Mouse (Mus musculus) embryonic facial prominence, embryonic 12.5 days (tissue): Measurements from ENCODE around the gene Scgb2b11. TPM values are rescaled to one million over a fixed set of nuclear protein-coding genes. Genes with fewer than 3 reads are reported as not detected.
"Not testable (repeated sequence)": the region's sequence is repeated elsewhere in the genome, so short reads cannot be mapped to it uniquely, and the experiment has no call there.

Experiments
- ATAC-seq: fragments of 200-750 bp; cut with Nextera tagmentation; 2 replicates; pipeline ENCODE4 v1.8.0; 2017; ENCODE audit not compliant: insufficient number of reproducible peaks, insufficient read depth, low FRiP score, low TSS enrichment
- H3K27ac ChIP-seq: fragments of 300-500 bp; sonication (generic); 2 replicates; pipeline ENCODE4 v1.5.1; 2016; ENCODE audit warnings: mild to moderate bottlenecking
- H3K27me3 ChIP-seq: fragments of 300-500 bp; sonication (generic); 2 replicates; pipeline ENCODE4 v1.6.1; 2016; ENCODE audit warnings: mild to moderate bottlenecking, moderate library complexity
- H3K36me3 ChIP-seq: fragments of 300-500 bp; sonication (generic); 2 replicates; pipeline ENCODE4 v1.6.1; 2016; ENCODE audit warnings: mild to moderate bottlenecking
- H3K4me1 ChIP-seq: fragments of 300-500 bp; sonication (generic); 2 replicates; pipeline ENCODE4 v1.6.1; 2016
- H3K4me2 ChIP-seq: fragments of 300-500 bp; sonication (generic); replicated peaks from 2 replicates; pipeline ENCODE4 v1.6.1; 2016; ENCODE audit warnings: mild to moderate bottlenecking, moderate library complexity
- H3K4me3 ChIP-seq: fragments of 300-500 bp; sonication (generic); 2 replicates; pipeline ENCODE4 v1.5.1; 2016; ENCODE audit warnings: mild to moderate bottlenecking
- H3K9ac ChIP-seq: fragments of 300-500 bp; sonication (generic); 2 replicates; pipeline ENCODE4 v1.6.1; 2016; ENCODE audit warnings: mild to moderate bottlenecking, moderate library complexity
- H3K9me3 ChIP-seq: fragments of 300-500 bp; sonication (generic); 2 replicates; pipeline ENCODE4 v1.6.1; 2016; ENCODE audit warnings: mild to moderate bottlenecking, moderate library complexity
- WGBS: fragments of 180-500 bp; shearing (Covaris S2); methylation state at CpG from one replicate; pipeline ENCODE4 v1.1.7; 2016; 5-methylcytosine and 5-hydroxymethylcytosine counted together
- polyA plus RNA-seq: library from polyadenylated mRNA; unstranded; fragments of >200 nt; fragmentation: Nextera tagmentation; extraction: Ambion mirVana; gene quantifications from 2 replicates; pipeline ENCODE4 v1.2.1, GENCODE M21; 2016

The Scgb2b11 gene
- polyA plus RNA-seq, result not detected in 2 replicates

DNA sequence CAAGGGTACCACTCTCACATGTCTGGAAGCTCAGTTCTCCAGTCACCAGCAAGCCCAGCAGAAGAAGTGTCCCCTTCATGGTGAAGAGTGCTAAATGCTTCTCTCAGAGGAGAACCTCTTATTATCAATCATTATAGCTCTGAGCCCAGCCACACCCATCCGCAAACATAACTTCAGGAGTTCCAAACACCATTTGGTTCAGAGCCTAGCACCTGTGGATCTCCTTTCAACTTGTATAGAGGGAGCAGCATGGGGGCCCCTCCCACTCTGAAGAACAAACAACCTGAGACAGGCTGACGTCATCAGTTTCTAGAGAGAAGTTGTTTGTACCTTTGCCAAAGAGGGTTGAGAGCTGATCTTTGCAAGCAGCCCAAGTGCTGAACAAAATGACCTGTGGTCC is at the start of gene Scgb2b11:
Gene Scgb2b11 (minus strand): TSS at position 101 of the 400 bp plus-strand sequence.
- H3K4me3 ChIP-seq, H3K4me1 ChIP-seq, H3K9ac ChIP-seq, ATAC-seq, H3K36me3 ChIP-seq, H3K4me2 ChIP-seq, H3K27ac ChIP-seq, H3K9me3 ChIP-seq, H3K27me3 ChIP-seq: not testable (repeated sequence)
- 72% methylated on average over 2 of the region's 2 CpGs for WGBS

GRCm38 (mm10) chr7:32222540-32222939 is 11.6 kb upstream of the Scgb2b11 start, which contains the start of gene Scgb1b11:
Gene Scgb1b11, plus strand, starts transcription at chr7:32222840.
- ATAC-seq, H3K4me1 ChIP-seq, H3K4me3 ChIP-seq, H3K4me2 ChIP-seq, H3K27ac ChIP-seq, H3K27me3 ChIP-seq, H3K9ac ChIP-seq, H3K9me3 ChIP-seq, H3K36me3 ChIP-seq: not testable (repeated sequence)
- WGBS, result no CpG with 5 or more reads among the region's 2 CpGs

Other genes starting within 250 kb of the Scgb2b11 start
- gene Scgb1b10, start 110.3 kb downstream of the Scgb2b11 start, polyA plus RNA-seq, result not detected in 2 replicates
- not detected in 2 replicates for gene Scgb1b11, start 11.7 kb upstream of the Scgb2b11 start, polyA plus RNA-seq
- not detected in 2 replicates for gene Scgb2b12, start 116.1 kb upstream of the Scgb2b11 start, polyA plus RNA-seq
- gene Scgb1b12, start 123.0 kb upstream of the Scgb2b11 start, polyA plus RNA-seq, result not detected in 2 replicates
- not detected in 2 replicates for gene Scgb1b29, start 230.4 kb upstream of the Scgb2b11 start, polyA plus RNA-seq